Mouse (Mus musculus) cortical plate, adult 2 months (tissue): ENCODE measurements around the gene Tarbp2.

Experiments
- CTCF ChIP-seq: fragments of 200-500 bp; IDR thresholded peaks from 2 replicates; pipeline ENCODE4 v1.5.1; 2011; ENCODE audit warnings: mild to moderate bottlenecking, control low read depth, low read length; ENCODE audit not compliant: insufficient read depth; ENCODE audit errors: extremely low read depth
- POLR2A ChIP-seq: fragments of 200-500 bp; IDR thresholded peaks from 2 replicates; pipeline ENCODE4 v1.6.1; 2011; ENCODE audit warnings: mild to moderate bottlenecking, low read length, control low read depth; ENCODE audit not compliant: insufficient read depth; ENCODE audit errors: extremely low read depth

- TF ChIP-seq CTCF (no peak), POLR2A (no peak)
Observed at GRCm38 (mm10) chr15:102563681-102564080, 45.7 kb downstream of the Tarbp2 start.
